In genomic region chr12:108794979-108795537, GRCm38 (mm10) we compare ENCODE assay signal across 7 mouse cellular contexts. TPM values are rescaled to one million over a fixed set of nuclear protein-coding genes. Genes with fewer than 3 reads are reported as not detected.
A peak's percentile ranks its signal among the peaks of the same experiment; 100 is the strongest.
DNase-seq lines count a peak whose midpoint lies in the region; ATAC-seq and TF ChIP-seq lines count a peak whose summit lies in the region.

No protein-coding gene starts in this region.

- peaks cover 6% of the 10 kb centered on the region; the same call in 1 of the 2 replicates for H3K4me1 ChIP-seq in neural tube, embryonic 11.5 days (ENCODE audit: control insufficient read depth, insufficient read depth, low read length)
- H3K4me1 ChIP-seq in embryonic facial prominence, embryonic 13.5 days = peaks cover 32% of the 10 kb centered on the region
- H3K4me1 ChIP-seq in limb, embryonic 11.5 days (ENCODE audit: control insufficient read depth, insufficient read depth, low read length) = no peaks in the 10 kb centered on the region; the same call in 1 of the 2 replicates
- H3K4me1 ChIP-seq in olfactory bulb, adult 2 months (ENCODE audit: control insufficient read depth, insufficient read depth, low read length) = no peaks in the 10 kb centered on the region; the same call in 1 of the 2 replicates

- no peak overlapping the region for H3K27ac ChIP-seq in neural tube, embryonic 11.5 days (ENCODE audit: low read depth, low read length)
- peak overlapping the region; percentile 99 for H3K27ac ChIP-seq in embryonic facial prominence, embryonic 13.5 days
- H3K27ac ChIP-seq in limb, embryonic 11.5 days (replicated peaks; ENCODE audit: low read depth, low read length) = peak overlapping the region; percentile 97; the same call in 1 of the 2 replicates
- no peak overlapping the region for H3K27ac ChIP-seq in olfactory bulb, adult 2 months (ENCODE audit: insufficient read depth, low read depth, low read length)

- peak overlapping the region; percentile 91 for H3K4me3 ChIP-seq in neural tube, embryonic 11.5 days (ENCODE audit: low read depth, low read length)
- peak overlapping the region; percentile 99 for H3K4me3 ChIP-seq in embryonic facial prominence, embryonic 13.5 days
- peak overlapping the region; percentile 97 for H3K4me3 ChIP-seq in limb, embryonic 11.5 days (ENCODE audit: low read depth, low read length)
- H3K4me3 ChIP-seq in olfactory bulb, adult 2 months (ENCODE audit: insufficient read depth, low read depth, low read length) = peak overlapping the region; percentile 97; the same call in 1 of the 2 replicates

- no peak for ATAC-seq in neural tube, embryonic 11.5 days (ENCODE audit: insufficient read depth, low FRiP score, low TSS enrichment)
- ATAC-seq in embryonic facial prominence, embryonic 13.5 days (ENCODE audit: insufficient number of reproducible peaks, insufficient read depth, low FRiP score, low TSS enrichment, low read depth) = no peak
- no peak for ATAC-seq in limb, embryonic 11.5 days (ENCODE audit: insufficient number of reproducible peaks, low FRiP score, low TSS enrichment, low read depth)

- TF ChIP-seq CTCF in olfactory bulb, adult 2 months (IDR thresholded peaks at IDR 0.05; ENCODE audit: insufficient read depth, low read depth, low read length) = no peak

- peak overlapping the region; percentile 90 for H3K9ac ChIP-seq in neural tube, embryonic 11.5 days (ENCODE audit: low read length)
- peak overlapping the region; percentile 89 for H3K9ac ChIP-seq in embryonic facial prominence, embryonic 13.5 days
- H3K9ac ChIP-seq in limb, embryonic 11.5 days (ENCODE audit: low read length) = peak overlapping the region; percentile 89

- H3K27me3 ChIP-seq in neural tube, embryonic 11.5 days (ENCODE audit: control insufficient read depth, insufficient read depth, low read length) = no peaks in the 10 kb centered on the region
- H3K27me3 ChIP-seq in embryonic facial prominence, embryonic 13.5 days = no peaks in the 10 kb centered on the region
- H3K27me3 ChIP-seq in limb, embryonic 11.5 days (ENCODE audit: control insufficient read depth, insufficient read depth, low read length) = no peaks in the 10 kb centered on the region

- H3K4me2 ChIP-seq in neural tube, embryonic 11.5 days (ENCODE audit: low read depth) = peak overlapping the region; percentile 53
- H3K4me2 ChIP-seq in embryonic facial prominence, embryonic 13.5 days = peak overlapping the region; percentile 76
- H3K4me2 ChIP-seq in limb, embryonic 11.5 days (ENCODE audit: low read depth, severe bottlenecking) = peak overlapping the region; percentile 76

- WGBS in neural tube, embryonic 11.5 days = 33% methylated on average over 9 of the region's 9 CpGs
- WGBS in embryonic facial prominence, embryonic 13.5 days = 10% methylated on average over 9 of the region's 9 CpGs
- WGBS in limb, embryonic 11.5 days = 33% methylated on average over 9 of the region's 9 CpGs
- 3% methylated on average over 9 of the region's 9 CpGs for WGBS in olfactory bulb, adult 2 months

- H3K9me3 ChIP-seq in neural tube, embryonic 11.5 days (ENCODE audit: control insufficient read depth, low read length) = no peaks in the 10 kb centered on the region
- no peaks in the 10 kb centered on the region for H3K9me3 ChIP-seq in embryonic facial prominence, embryonic 13.5 days
- H3K9me3 ChIP-seq in limb, embryonic 11.5 days (ENCODE audit: control insufficient read depth, low read length) = no peaks in the 10 kb centered on the region

- DNase-seq in neural tube, embryonic 11.5 days (ENCODE audit: low spot score) = no peak
- DNase-seq in neural tube, embryonic 10.5 days (ENCODE audit: extremely low spot score, low spot score) = no peak
- no peak for DNase-seq in limb, embryonic 11.5 days (ENCODE audit: low spot score)
- DNase-seq in cerebellum, postnatal 10 days = no peak
- no peak for DNase-seq in ovary, postnatal 14 days (ENCODE audit: low spot score)

- H3K36me3 ChIP-seq in neural tube, embryonic 11.5 days (ENCODE audit: control insufficient read depth, insufficient read depth, low read length) = no peaks in the 10 kb centered on the region
- peaks cover 8% of the 10 kb centered on the region; the same call in 1 of the 2 replicates for H3K36me3 ChIP-seq in embryonic facial prominence, embryonic 13.5 days
- no peaks in the 10 kb centered on the region for H3K36me3 ChIP-seq in limb, embryonic 11.5 days (ENCODE audit: control insufficient read depth, insufficient read depth, low read length)

- no peak for TF ChIP-seq POLR2A in olfactory bulb, adult 2 months (IDR thresholded peaks at IDR 0.05; ENCODE audit: insufficient read depth, low read depth, low read length)

RNA-seq across cellular contexts. Expression of gene Yy1, which starts 2.3 kb away (rescaled TPM):
- 17.6 and 18.7 TPM in 2 replicates for polyA plus RNA-seq in neural tube, embryonic 11.5 days (2014; fragmentation: Nextera tagmentation; extraction: Ambion mirVana)
- 18.6 and 21.3 TPM in 2 replicates for polyA plus RNA-seq in embryonic facial prominence, embryonic 13.5 days (2015; fragmentation: Nextera tagmentation; extraction: Ambion mirVana)
- 20.0 and 21.7 TPM in 2 replicates for polyA plus RNA-seq in limb, embryonic 11.5 days (2014; fragmentation: Nextera tagmentation; extraction: Ambion mirVana)
- 177 TPM in 1 of 2 replicates, not detected in the other for polyA plus RNA-seq in olfactory bulb, adult 2 months (2012; ENCODE audit: insufficient read depth, insufficient read length, low replicate concordance, missing spikeins)

RNA-seq across cellular contexts. Expression of gene Slc25a29, which starts 40.6 kb away (rescaled TPM):
- 12.9 and 13.7 TPM in 2 replicates for polyA plus RNA-seq in neural tube, embryonic 11.5 days (2014; fragmentation: Nextera tagmentation; extraction: Ambion mirVana)
- 15.1 and 15.8 TPM in 2 replicates for polyA plus RNA-seq in embryonic facial prominence, embryonic 13.5 days (2015; fragmentation: Nextera tagmentation; extraction: Ambion mirVana)
- polyA plus RNA-seq in limb, embryonic 11.5 days (2014; fragmentation: Nextera tagmentation; extraction: Ambion mirVana) = 10.9 and 11.7 TPM in 2 replicates
- polyA plus RNA-seq in olfactory bulb, adult 2 months (2012; ENCODE audit: insufficient read depth, insufficient read length, low replicate concordance, missing spikeins) = not detected in 2 replicates

RNA-seq across cellular contexts. Expression of gene Slc25a47, which starts 40.8 kb away (rescaled TPM):
- polyA plus RNA-seq in neural tube, embryonic 11.5 days (2014; fragmentation: Nextera tagmentation; extraction: Ambion mirVana) = 10.5 and 13.2 TPM in 2 replicates
- 13.1 and 16.6 TPM in 2 replicates for polyA plus RNA-seq in embryonic facial prominence, embryonic 13.5 days (2015; fragmentation: Nextera tagmentation; extraction: Ambion mirVana)
- polyA plus RNA-seq in limb, embryonic 11.5 days (2014; fragmentation: Nextera tagmentation; extraction: Ambion mirVana) = 12.6 and 18.2 TPM in 2 replicates
- polyA plus RNA-seq in olfactory bulb, adult 2 months (2012; ENCODE audit: insufficient read depth, insufficient read length, low replicate concordance, missing spikeins) = not detected in 2 replicates

Comparison
In these comparisons a context has a peak if more than half of its experiments do, and no peak if none do; other contexts are left out.
1. H3K27ac ChIP-seq: peak in embryonic facial prominence, embryonic 13.5 days (single experiment) and limb, embryonic 11.5 days (single experiment); none in neural tube, embryonic 11.5 days (single experiment) and olfactory bulb, adult 2 months (single experiment).
2. RNA of gene Slc25a29, which starts 40.6 kb away (polyA plus RNA-seq): 15.1 to 15.8 TPM in embryonic facial prominence, embryonic 13.5 days, 12.9 to 13.7 TPM in neural tube, embryonic 11.5 days and 10.9 to 11.7 TPM in limb, embryonic 11.5 days; not detected in olfactory bulb, adult 2 months; every median in the first group is over 10 times any median in the second.
3. RNA of gene Slc25a47, which starts 40.8 kb away (polyA plus RNA-seq): 12.6 to 18.2 TPM in limb, embryonic 11.5 days, 13.1 to 16.6 TPM in embryonic facial prominence, embryonic 13.5 days and 10.5 to 13.2 TPM in neural tube, embryonic 11.5 days; not detected in olfactory bulb, adult 2 months; every median in the first group is over 10 times any median in the second.
4. Peak in every context shown above with its lines, with median percentiles within 50 percentile points of each other: H3K4me2 ChIP-seq, H3K4me3 ChIP-seq and H3K9ac ChIP-seq.